ENCODE assay signal across 8 mouse cellular contexts in the genomic region with DNA sequence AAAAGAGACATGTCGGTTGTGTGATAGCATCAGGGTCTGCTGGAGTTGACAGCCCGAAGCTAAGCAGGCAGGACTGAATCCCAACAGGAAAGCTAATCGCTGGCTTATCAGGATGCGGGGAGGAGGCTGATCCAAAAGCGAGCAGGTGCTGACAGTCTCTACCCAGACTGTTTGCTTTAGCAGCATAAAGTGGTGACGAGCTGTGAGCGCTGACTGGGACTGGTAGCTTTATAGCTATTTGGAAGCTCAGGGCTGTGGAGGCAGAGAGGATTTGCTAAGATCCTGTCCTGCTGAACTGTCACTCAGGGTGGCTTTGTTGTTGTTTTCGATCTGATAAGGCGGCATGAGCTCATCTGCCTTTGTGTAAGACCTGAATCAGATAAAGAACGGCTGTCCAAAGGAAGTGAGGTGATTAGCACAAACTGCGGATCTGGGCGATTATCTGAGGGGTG.
DNase-seq lines count a peak whose midpoint lies in the region; ATAC-seq and TF ChIP-seq lines count a peak whose summit lies in the region.

No protein-coding gene starts in this region.

- no peak for TF ChIP-seq CTCF in brain, embryonic 14.5 days (IDR thresholded peaks at IDR 0.05; ENCODE audit: borderline replicate concordance, extremely low read depth, insufficient read depth, insufficient read length)
- no peak for TF ChIP-seq CTCF in stomach, postnatal 0 days (IDR thresholded peaks at IDR 0.05; ENCODE audit: low read depth)

- no peak for TF ChIP-seq POLR2A in brain, embryonic 14.5 days (IDR thresholded peaks at IDR 0.05; ENCODE audit: borderline replicate concordance, extremely low read depth, insufficient read depth, insufficient read length, poor library complexity, severe bottlenecking)

- 2% methylated on average over 12 of the region's 12 CpGs for WGBS in forebrain, embryonic 12.5 days
- 11% methylated on average over 12 of the region's 12 CpGs for WGBS in hindbrain, embryonic 12.5 days
- WGBS in limb, embryonic 13.5 days, result 11% methylated on average over 12 of the region's 12 CpGs
- 2% methylated on average over 12 of the region's 12 CpGs for WGBS in midbrain, embryonic 15.5 days
- 11% methylated on average over 12 of the region's 12 CpGs for WGBS in stomach, postnatal 0 days

- no peaks in the 10 kb centered on the region for H3K36me3 ChIP-seq in forebrain, embryonic 12.5 days (replicated peaks)
- H3K36me3 ChIP-seq in hindbrain, embryonic 12.5 days, result no peaks in the 10 kb centered on the region
- H3K36me3 ChIP-seq in limb, embryonic 13.5 days, result no peaks in the 10 kb centered on the region
- H3K36me3 ChIP-seq in midbrain, embryonic 15.5 days (replicated peaks), result no peaks in the 10 kb centered on the region
- H3K36me3 ChIP-seq in stomach, postnatal 0 days (ENCODE audit: control insufficient read depth, insufficient read depth, low read length), result no peaks in the 10 kb centered on the region

- no peaks in the 10 kb centered on the region for H3K9me3 ChIP-seq in forebrain, embryonic 12.5 days
- H3K9me3 ChIP-seq in hindbrain, embryonic 12.5 days (replicated peaks), result no peaks in the 10 kb centered on the region
- no peaks in the 10 kb centered on the region for H3K9me3 ChIP-seq in limb, embryonic 13.5 days
- H3K9me3 ChIP-seq in midbrain, embryonic 15.5 days, result no peaks in the 10 kb centered on the region
- no peaks in the 10 kb centered on the region for H3K9me3 ChIP-seq in stomach, postnatal 0 days (ENCODE audit: control insufficient read depth, low read length)

- peak overlapping the region; percentile 74 for H3K27ac ChIP-seq in forebrain, embryonic 12.5 days
- peak overlapping the region; percentile 58 for H3K27ac ChIP-seq in hindbrain, embryonic 12.5 days
- no peak overlapping the region for H3K27ac ChIP-seq in limb, embryonic 13.5 days
- H3K27ac ChIP-seq in midbrain, embryonic 15.5 days, result peak overlapping the region; percentile 61
- peak overlapping the region; percentile 49 for H3K27ac ChIP-seq in stomach, postnatal 0 days (replicated peaks)

- peak overlapping the region; percentile 48 for H3K4me2 ChIP-seq in forebrain, embryonic 12.5 days
- H3K4me2 ChIP-seq in hindbrain, embryonic 12.5 days (replicated peaks), result peak overlapping the region; percentile 43
- H3K4me2 ChIP-seq in limb, embryonic 13.5 days (replicated peaks), result 0 out of 2 replicates have a peak overlapping the region, but pooled peaks have one; percentile 5
- H3K4me2 ChIP-seq in midbrain, embryonic 15.5 days, result peak overlapping the region; percentile 37
- H3K4me2 ChIP-seq in stomach, postnatal 0 days (replicated peaks; ENCODE audit: low read depth), result no peak overlapping the region; the same call in 1 of the 2 replicates

- peak; percentile 54 for ATAC-seq in CD4-positive, CD25-positive, alpha-beta regulatory T cell, adult 4 months
- peak; percentile 69 for ATAC-seq in forebrain, embryonic 12.5 days (ENCODE audit: low FRiP score)
- peak; percentile 58; the same call in 1 of the 2 replicates for ATAC-seq in hindbrain, embryonic 12.5 days (ENCODE audit: low FRiP score)
- no peak for ATAC-seq in limb, embryonic 13.5 days (ENCODE audit: low FRiP score, low read depth)
- ATAC-seq in midbrain, embryonic 15.5 days (replicated peaks), result peak; percentile 83
- ATAC-seq in stomach, postnatal 0 days (ENCODE audit: low FRiP score, low TSS enrichment), result 0 out of 2 replicates have a peak, but pooled peaks have one; percentile 23
- ATAC-seq in erythroid progenitor cell, adult 5-6 weeks (replicated peaks; ENCODE audit: low FRiP score, poor library complexity, severe bottlenecking), result no peak

- H3K9ac ChIP-seq in forebrain, embryonic 12.5 days, result peak overlapping the region; percentile 36
- peak overlapping the region; percentile 46 for H3K9ac ChIP-seq in hindbrain, embryonic 12.5 days
- H3K9ac ChIP-seq in limb, embryonic 13.5 days, result no peak overlapping the region
- peak overlapping the region; percentile 3 for H3K9ac ChIP-seq in midbrain, embryonic 15.5 days
- H3K9ac ChIP-seq in stomach, postnatal 0 days (ENCODE audit: low read length), result no peak overlapping the region

- peak; percentile 92 for DNase-seq in brain, embryonic 14.5 days (ENCODE audit: low read depth)
- peak; percentile 16 for DNase-seq in stomach, postnatal 0 days (ENCODE audit: low spot score)

- no peak for TF ChIP-seq EP300 in stomach, postnatal 0 days (optimal IDR thresholded peaks at IDR 0.05)

- H3K4me3 ChIP-seq in forebrain, embryonic 12.5 days (replicated peaks), result peak overlapping the region; percentile 10; the same call in 1 of the 2 replicates
- peak overlapping the region; percentile 11; the same call in 1 of the 2 replicates for H3K4me3 ChIP-seq in hindbrain, embryonic 12.5 days
- no peak overlapping the region for H3K4me3 ChIP-seq in limb, embryonic 13.5 days
- peak overlapping the region; percentile 7 for H3K4me3 ChIP-seq in midbrain, embryonic 15.5 days
- no peak overlapping the region for H3K4me3 ChIP-seq in stomach, postnatal 0 days (ENCODE audit: low read depth, low read length)

- peaks cover 22% of the 10 kb centered on the region for H3K4me1 ChIP-seq in forebrain, embryonic 12.5 days
- peaks cover 13% of the 10 kb centered on the region for H3K4me1 ChIP-seq in hindbrain, embryonic 12.5 days
- H3K4me1 ChIP-seq in limb, embryonic 13.5 days, result 0 out of 2 replicates have a peak, but pooled peaks cover 3% of the 10 kb centered on the region
- H3K4me1 ChIP-seq in midbrain, embryonic 15.5 days, result peaks cover 22% of the 10 kb centered on the region
- H3K4me1 ChIP-seq in stomach, postnatal 0 days (replicated peaks; ENCODE audit: control insufficient read depth, insufficient read depth), result no peaks in the 10 kb centered on the region

- H3K27me3 ChIP-seq in forebrain, embryonic 12.5 days, result no peaks in the 10 kb centered on the region
- H3K27me3 ChIP-seq in hindbrain, embryonic 12.5 days, result no peaks in the 10 kb centered on the region
- no peaks in the 10 kb centered on the region for H3K27me3 ChIP-seq in limb, embryonic 13.5 days
- no peaks in the 10 kb centered on the region for H3K27me3 ChIP-seq in midbrain, embryonic 15.5 days (replicated peaks)
- no peaks in the 10 kb centered on the region for H3K27me3 ChIP-seq in stomach, postnatal 0 days (ENCODE audit: control insufficient read depth, insufficient read depth, low read length)

Comparison
In these comparisons a context has a peak if more than half of its experiments do, and no peak if none do; other contexts are left out.
1. ATAC-seq: peak in CD4-positive, CD25-positive, alpha-beta regulatory T cell, adult 4 months (single experiment), forebrain, embryonic 12.5 days (single experiment), hindbrain, embryonic 12.5 days (single experiment), midbrain, embryonic 15.5 days (single experiment) and stomach, postnatal 0 days (single experiment); none in limb, embryonic 13.5 days (single experiment) and erythroid progenitor cell, adult 5-6 weeks (single experiment).
2. H3K4me3 ChIP-seq: peak in forebrain, embryonic 12.5 days (single experiment), hindbrain, embryonic 12.5 days (single experiment) and midbrain, embryonic 15.5 days (single experiment); none in limb, embryonic 13.5 days (single experiment) and stomach, postnatal 0 days (single experiment).
3. H3K9ac ChIP-seq: peak in forebrain, embryonic 12.5 days (single experiment), hindbrain, embryonic 12.5 days (single experiment) and midbrain, embryonic 15.5 days (single experiment); none in limb, embryonic 13.5 days (single experiment) and stomach, postnatal 0 days (single experiment).